Mouse (Mus musculus) stomach, embryonic 14.5 days (tissue): ENCODE results near the gene Etaa1. TPM values are rescaled to one million over a fixed set of nuclear protein-coding genes. Genes with fewer than 3 reads are reported as not detected.
"Not testable (repeated sequence)": the region's sequence is repeated elsewhere in the genome, so short reads cannot be mapped to it uniquely, and the experiment has no call there.

Experiments
- ATAC-seq: fragments of 200-750 bp; cut with Nextera tagmentation; 2 replicates; pipeline ENCODE4 v1.8.0; 2017; ENCODE audit warnings: low read depth, moderate TSS enrichment; ENCODE audit not compliant: insufficient number of reproducible peaks, insufficient read depth, low FRiP score
- H3K27ac ChIP-seq: fragments of 300-500 bp; sonication (generic); 2 replicates; pipeline ENCODE4 v1.5.1; 2014; ENCODE audit warnings: mild to moderate bottlenecking, low read length, moderate library complexity, mixed read lengths
- H3K27me3 ChIP-seq: fragments of 300-500 bp; sonication (generic); 2 replicates; pipeline ENCODE4 v1.6.1; 2014; ENCODE audit warnings: low read length, control low read depth, mixed read lengths; ENCODE audit not compliant: control insufficient read depth, insufficient read depth
- H3K36me3 ChIP-seq: fragments of 300-500 bp; sonication (generic); 2 replicates; pipeline ENCODE4 v1.6.1; 2014; ENCODE audit warnings: mild to moderate bottlenecking, control low read depth, low read length, moderate library complexity, mixed read lengths; ENCODE audit not compliant: control insufficient read depth, insufficient read depth
- H3K4me1 ChIP-seq: fragments of 300-500 bp; sonication (generic); 2 replicates; pipeline ENCODE4 v1.6.1; 2014; ENCODE audit warnings: low read length, control low read depth, mixed read lengths; ENCODE audit not compliant: control insufficient read depth, insufficient read depth
- H3K4me2 ChIP-seq: fragments of 300-500 bp; sonication (generic); replicated peaks from 2 replicates; pipeline ENCODE4 v1.6.1; 2014; ENCODE audit warnings: low read depth, low read length, control low read depth
- H3K4me3 ChIP-seq: fragments of 300-500 bp; sonication (generic); 2 replicates; pipeline ENCODE4 v1.5.1; 2014; ENCODE audit warnings: low read depth, low read length, control low read depth
- H3K9ac ChIP-seq: fragments of 300-500 bp; sonication (generic); replicated peaks from 2 replicates; pipeline ENCODE4 v1.6.1; 2014; ENCODE audit warnings: low read depth, mild to moderate bottlenecking, control low read depth, low read length, moderate library complexity, mixed read lengths
- H3K9me3 ChIP-seq: fragments of 300-500 bp; sonication (generic); 2 replicates; pipeline ENCODE4 v1.6.1; 2016; ENCODE audit warnings: low read depth, low read length, control low read depth; ENCODE audit not compliant: control insufficient read depth
- WGBS: fragments of 180-500 bp; shearing (Covaris S2); extraction: QIAGEN DNeasy Blood & Tissue Kit; methylation state at CpG from one replicate; pipeline ENCODE4 v1.1.7; 2014; 5-methylcytosine and 5-hydroxymethylcytosine counted together
- polyA plus RNA-seq: library from polyadenylated mRNA; unstranded; fragments of >200 nt; fragmentation: Nextera tagmentation; extraction: Ambion mirVana; gene quantifications from 2 replicates; pipeline ENCODE4 v1.2.1, GENCODE M21; 2014

The Etaa1 gene
- polyA plus RNA-seq, 1 experiment from 2014 or later: 17.4 TPM

- H3K4me3 ChIP-seq: no peak overlapping the region
- H3K9ac ChIP-seq: no peak overlapping the region
- WGBS: 94% methylated on average over 1 of the region's 1 CpGs
- H3K27ac ChIP-seq: no peak overlapping the region
- no peak for ATAC-seq
- H3K4me2 ChIP-seq: no peak overlapping the region
- H3K9me3 ChIP-seq: no peaks in the 10 kb centered on the region
- H3K27me3 ChIP-seq: no peaks in the 10 kb centered on the region
- H3K4me1 ChIP-seq: no peaks in the 10 kb centered on the region
- peaks cover 10% of the 10 kb centered on the region for H3K36me3 ChIP-seq
Measured at GRCm38 (mm10) chr11:17939168-17939567, 14.5 kb downstream of the Etaa1 start.

GRCm38 (mm10) chr11:17937931-17938330 lies 15.7 kb downstream of the Etaa1 start:
- Histone ChIP-seq H3K36me3 (peaks cover 10% of the 10 kb centered on the region), H3K9ac (no peak overlapping the region), H3K27me3 (no peaks in the 10 kb centered on the region), H3K4me3 (no peak overlapping the region), H3K4me1 (no peaks in the 10 kb centered on the region), H3K27ac (no peak overlapping the region), H3K4me2 (no peak overlapping the region), H3K9me3 (no peaks in the 10 kb centered on the region)
- no peak for ATAC-seq

GRCm38 (mm10) chr11:17917905-17918304 lies 35.8 kb downstream of the Etaa1 start:
- H3K9ac ChIP-seq: no peak overlapping the region
- H3K27ac ChIP-seq: no peak overlapping the region
- no peaks in the 10 kb centered on the region for H3K27me3 ChIP-seq
- H3K4me3 ChIP-seq: no peak overlapping the region
- no peaks in the 10 kb centered on the region for H3K9me3 ChIP-seq
- H3K4me2 ChIP-seq: no peak overlapping the region
- WGBS: 65% methylated on average over 4 of the region's 4 CpGs
- H3K36me3 ChIP-seq: no peaks in the 10 kb centered on the region
- no peaks in the 10 kb centered on the region for H3K4me1 ChIP-seq
- no peak for ATAC-seq

- Histone ChIP-seq H3K36me3 (no peaks in the 10 kb centered on the region), H3K9ac (no peak overlapping the region), H3K9me3 (no peaks in the 10 kb centered on the region), H3K4me3 (no peak overlapping the region), H3K4me2 (no peak overlapping the region), H3K4me1 (no peaks in the 10 kb centered on the region), H3K27me3 (no peaks in the 10 kb centered on the region), H3K27ac (no peak overlapping the region)
- ATAC-seq: no peak
- WGBS: 89% methylated on average over 5 of the region's 5 CpGs
Measured at GRCm38 (mm10) chr11:17917101-17917500, 36.6 kb downstream of the Etaa1 start.

GRCm38 (mm10) chr11:17916486-17916885 lies 37.2 kb downstream of the Etaa1 start:
- no peak overlapping the region for H3K4me3 ChIP-seq
- no peak overlapping the region for H3K4me2 ChIP-seq
- ATAC-seq: no peak
- H3K9me3 ChIP-seq: no peaks in the 10 kb centered on the region
- H3K27ac ChIP-seq: no peak overlapping the region
- WGBS: 84% methylated on average over 1 of the region's 1 CpGs
- no peaks in the 10 kb centered on the region for H3K4me1 ChIP-seq
- H3K9ac ChIP-seq: no peak overlapping the region
- H3K36me3 ChIP-seq: no peaks in the 10 kb centered on the region
- no peaks in the 10 kb centered on the region for H3K27me3 ChIP-seq

- 88% methylated on average over 4 of the region's 4 CpGs for WGBS
- not testable (repeated sequence) for ATAC-seq, H3K4me1 ChIP-seq
Measured at GRCm38 (mm10) chr11:17900996-17901395, 52.7 kb downstream of the Etaa1 start.

More at GRCm38 (mm10) chr11:17900996-17901395, 52.7 kb downstream of the Etaa1 start:
- H3K36me3 ChIP-seq, H3K4me3 ChIP-seq, H3K9ac ChIP-seq, H3K9me3 ChIP-seq, H3K27me3 ChIP-seq, H3K4me2 ChIP-seq, H3K27ac ChIP-seq: not testable (repeated sequence)
